Mouse (Mus musculus): ENCODE results near the gene Rnf224. TPM values are rescaled to one million over a fixed set of nuclear protein-coding genes. Genes with fewer than 3 reads are reported as not detected.

Rnf224 gene
- polyA plus RNA-seq, 1 experiment from 2014 or later: 0.58 TPM

DNA sequence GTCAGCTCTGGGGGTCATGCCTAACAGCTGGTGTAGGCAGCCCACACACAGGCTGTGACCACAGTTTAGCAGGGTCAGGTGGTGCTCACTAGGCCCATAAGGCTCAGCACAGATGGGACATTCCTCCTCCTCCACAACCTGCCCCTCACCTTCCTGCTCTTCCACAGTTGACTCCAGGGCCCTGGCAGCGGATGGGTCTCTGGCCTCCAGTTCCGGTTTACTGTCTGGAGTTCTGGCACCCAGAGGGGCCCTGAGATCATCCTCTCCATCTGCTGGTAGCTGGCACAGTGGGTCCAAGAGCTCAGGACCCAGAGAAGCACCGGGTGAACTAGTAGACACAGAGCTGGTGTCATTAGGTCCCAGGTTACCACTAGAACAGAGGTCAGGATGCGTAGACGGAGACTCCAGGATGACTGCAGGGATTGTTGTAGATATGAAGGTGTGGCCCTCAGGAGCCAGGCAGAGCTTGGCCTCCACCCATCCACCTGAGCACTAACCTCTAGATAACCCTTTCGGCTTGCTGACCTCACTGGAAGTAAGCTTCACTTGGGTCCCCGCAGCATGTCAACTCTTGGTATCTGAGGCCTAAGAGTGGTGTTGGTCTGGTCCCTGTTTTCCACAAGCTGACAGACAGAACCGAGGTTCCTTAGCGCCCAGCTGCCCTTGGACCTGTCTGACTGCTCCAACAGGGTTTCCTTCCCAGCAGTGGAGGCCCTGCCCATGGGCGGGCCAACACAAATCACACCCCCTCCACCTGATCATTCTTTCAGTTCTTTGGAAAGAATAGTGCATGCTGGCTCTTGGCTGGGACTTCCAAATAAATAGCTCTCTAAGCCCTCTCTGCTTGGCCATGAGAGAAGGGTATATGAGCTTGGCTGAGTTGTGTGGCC, 9.8 kb upstream of the Rnf224 start, which contains the start of gene AL732309.1:
Gene AL732309.1 (minus strand): TSS at position 681 of the 890 bp plus-strand sequence.
- Histone ChIP-seq H3K9me3 (no peaks in the 10 kb centered on the region), H3K27ac (no peak within 1 kb of the TSS; the same call in 1 of the 2 replicates), H3K27me3 (peaks cover 26% of the 10 kb centered on the region), H3K36me3 (peaks cover 47% of the 10 kb centered on the region), H3K4me2 (no peak within 1 kb of the TSS), H3K4me1 (peaks cover 15% of the 10 kb centered on the region), H3K4me3 (no peak within 1 kb of the TSS), H3K9ac (no peak within 1 kb of the TSS)
- no peak for ATAC-seq (ENCODE audit: insufficient number of reproducible peaks, low FRiP score, low TSS enrichment, low read depth)
- 83% methylated on average over 10 of the region's 10 CpGs for WGBS

- WGBS: 84% methylated on average over 4 of the region's 4 CpGs
- Histone ChIP-seq H3K27me3 (peaks cover 35% of the 10 kb centered on the region), H3K4me3 (no peak overlapping the region), H3K27ac (no peak overlapping the region), H3K9ac (no peak overlapping the region), H3K4me2 (no peak overlapping the region), H3K9me3 (no peaks in the 10 kb centered on the region), H3K36me3 (peaks cover 29% of the 10 kb centered on the region), H3K4me1 (peaks cover 28% of the 10 kb centered on the region)
- ATAC-seq (ENCODE audit: insufficient number of reproducible peaks, low FRiP score, low TSS enrichment, low read depth): no peak
Measured at GRCm38 (mm10) chr2:25244144-25244543, 7.6 kb upstream of the Rnf224 start.

GRCm38 (mm10) chr2:25243342-25243741, 6.8 kb upstream of the Rnf224 start:
- peaks cover 28% of the 10 kb centered on the region for H3K4me1 ChIP-seq
- peaks cover 35% of the 10 kb centered on the region for H3K27me3 ChIP-seq
- H3K4me2 ChIP-seq: no peak overlapping the region
- no peak overlapping the region for H3K4me3 ChIP-seq
- H3K36me3 ChIP-seq: peaks cover 21% of the 10 kb centered on the region
- H3K27ac ChIP-seq: no peak overlapping the region
- ATAC-seq (ENCODE audit: insufficient number of reproducible peaks, low FRiP score, low TSS enrichment, low read depth): no peak
- H3K9me3 ChIP-seq: no peaks in the 10 kb centered on the region
- 75% methylated on average over 8 of the region's 8 CpGs for WGBS
- no peak overlapping the region for H3K9ac ChIP-seq

- peaks cover 35% of the 10 kb centered on the region for H3K27me3 ChIP-seq
- H3K4me2 ChIP-seq: peak within 1 kb of the TSS; percentile 97
- peak within 1 kb of the TSS; percentile 37; the same call in 1 of the 2 replicates for H3K9ac ChIP-seq
- peaks cover 11% of the 10 kb centered on the region for H3K36me3 ChIP-seq
- WGBS: under 1% methylated on average over 40 of the region's 59 CpGs
- peak within 1 kb of the TSS; percentile 53 for H3K4me3 ChIP-seq
- ATAC-seq (ENCODE audit: insufficient number of reproducible peaks, low FRiP score, low TSS enrichment, low read depth): no peak
- peaks cover 28% of the 10 kb centered on the region for H3K4me1 ChIP-seq
- H3K9me3 ChIP-seq: no peaks in the 10 kb centered on the region
- H3K27ac ChIP-seq: peak within 1 kb of the TSS; percentile 73
Measured at GRCm38 (mm10) chr2:25242101-25242506, 5.5 kb upstream of the Rnf224 start, which contains the start of the genes Rnf208 and Cysrt1. Gene Rnf208, plus strand, starts transcription at chr2:25242255. Gene Cysrt1, minus strand, starts transcription at chr2:25242452.

GRCm38 (mm10) chr2:25241438-25241775, 4.8 kb upstream of the Rnf224 start:
- peaks cover 36% of the 10 kb centered on the region for H3K27me3 ChIP-seq
- 14% methylated on average over 6 of the region's 6 CpGs for WGBS
- peak overlapping the region; percentile 97 for H3K4me2 ChIP-seq
- H3K27ac ChIP-seq: no peak overlapping the region; the same call in 1 of the 2 replicates
- H3K4me1 ChIP-seq: peaks cover 28% of the 10 kb centered on the region
- ATAC-seq (ENCODE audit: insufficient number of reproducible peaks, low FRiP score, low TSS enrichment, low read depth): no peak
- H3K4me3 ChIP-seq: peak overlapping the region; percentile 53
- no peak overlapping the region for H3K9ac ChIP-seq
- no peaks in the 10 kb centered on the region for H3K9me3 ChIP-seq
- H3K36me3 ChIP-seq: peaks cover 10% of the 10 kb centered on the region

- H3K9me3 ChIP-seq: no peaks in the 10 kb centered on the region
- H3K4me1 ChIP-seq: peaks cover 28% of the 10 kb centered on the region
- 0 out of 2 replicates have a peak overlapping the region, but pooled peaks have one; percentile 21 for H3K9ac ChIP-seq
- H3K4me3 ChIP-seq: peak overlapping the region; percentile 53
- H3K4me2 ChIP-seq: peak overlapping the region; percentile 97
- peaks cover 42% of the 10 kb centered on the region for H3K27me3 ChIP-seq
- peak overlapping the region; percentile 73 for H3K27ac ChIP-seq
- WGBS: 1% methylated on average over 29 of the region's 29 CpGs
- peaks cover 5% of the 10 kb centered on the region for H3K36me3 ChIP-seq
- peak; percentile 79 for ATAC-seq (ENCODE audit: insufficient number of reproducible peaks, low FRiP score, low TSS enrichment, low read depth)
Measured at GRCm38 (mm10) chr2:25240723-25241437, 4.3 kb upstream of the Rnf224 start.

GRCm38 (mm10) chr2:25240310-25240709, 3.7 kb upstream of the Rnf224 start:
- H3K27ac ChIP-seq: peak overlapping the region; percentile 73
- no peak for ATAC-seq (ENCODE audit: insufficient number of reproducible peaks, low FRiP score, low TSS enrichment, low read depth)

DNA sequence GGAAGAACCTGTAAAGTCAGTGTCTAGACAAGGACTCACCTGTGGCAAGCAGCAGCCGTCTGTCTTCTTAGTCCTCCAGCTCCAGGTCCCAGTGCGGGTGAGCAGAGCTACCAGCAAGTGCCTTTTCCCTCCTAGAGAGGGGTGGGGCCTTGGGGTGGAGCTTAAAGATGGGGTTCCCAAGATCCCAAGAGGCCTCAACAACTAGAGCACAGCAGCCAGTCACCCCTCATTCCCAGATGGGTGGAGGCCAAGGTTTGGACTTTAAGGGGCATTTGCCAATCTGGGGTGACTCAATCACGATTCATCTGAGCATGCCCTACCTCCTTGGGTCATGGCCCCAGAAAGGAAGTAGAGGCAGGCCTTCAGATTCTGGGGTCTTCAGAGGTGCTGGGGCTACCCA, 3.2 kb upstream of the Rnf224 start:
- Histone ChIP-seq H3K4me2 (no peak overlapping the region), H3K36me3 (no peaks in the 10 kb centered on the region), H3K9me3 (no peaks in the 10 kb centered on the region), H3K4me1 (peaks cover 28% of the 10 kb centered on the region), H3K27ac (no peak overlapping the region), H3K27me3 (peaks cover 49% of the 10 kb centered on the region), H3K9ac (no peak overlapping the region), H3K4me3 (0 out of 2 replicates have a peak overlapping the region, but pooled peaks have one; percentile 7)
- no peak for ATAC-seq (ENCODE audit: insufficient number of reproducible peaks, low FRiP score, low TSS enrichment, low read depth)
- 80% methylated on average over 3 of the region's 3 CpGs for WGBS

More at GRCm38 (mm10) chr2:25240310-25240709, 3.7 kb upstream of the Rnf224 start:
- H3K9me3 ChIP-seq: no peaks in the 10 kb centered on the region
- H3K4me1 ChIP-seq: peaks cover 28% of the 10 kb centered on the region
- H3K4me2 ChIP-seq: peak overlapping the region; percentile 97
- peaks cover 47% of the 10 kb centered on the region for H3K27me3 ChIP-seq
- WGBS: 53% methylated on average over 8 of the region's 8 CpGs
- peaks cover 3% of the 10 kb centered on the region; the same call in 1 of the 2 replicates for H3K36me3 ChIP-seq
- H3K4me3 ChIP-seq: peak overlapping the region; percentile 53
- 0 out of 2 replicates have a peak overlapping the region, but pooled peaks have one; percentile 21 for H3K9ac ChIP-seq

GRCm38 (mm10) chr2:25238106-25238505, 1.5 kb upstream of the Rnf224 start:
- no peak overlapping the region for H3K4me3 ChIP-seq
- H3K36me3 ChIP-seq: no peaks in the 10 kb centered on the region

GRCm38 (mm10) chr2:25237522-25237921, 935 bp upstream of the Rnf224 start:
- Histone ChIP-seq H3K9ac (no peak overlapping the region), H3K36me3 (no peaks in the 10 kb centered on the region), H3K4me2 (no peak overlapping the region), H3K27me3 (peaks cover 48% of the 10 kb centered on the region), H3K4me3 (no peak overlapping the region), H3K27ac (no peak overlapping the region; the same call in 1 of the 2 replicates), H3K4me1 (peaks cover 24% of the 10 kb centered on the region), H3K9me3 (no peaks in the 10 kb centered on the region)
- WGBS: 62% methylated on average over 4 of the region's 4 CpGs
- no peak for ATAC-seq (ENCODE audit: insufficient number of reproducible peaks, low FRiP score, low TSS enrichment, low read depth)

More at GRCm38 (mm10) chr2:25238106-25238505, 1.5 kb upstream of the Rnf224 start:
- Histone ChIP-seq H3K9me3 (no peaks in the 10 kb centered on the region), H3K4me1 (peaks cover 28% of the 10 kb centered on the region), H3K27ac (no peak overlapping the region), H3K27me3 (peaks cover 49% of the 10 kb centered on the region), H3K4me2 (no peak overlapping the region), H3K9ac (no peak overlapping the region)
- no peak for ATAC-seq (ENCODE audit: insufficient number of reproducible peaks, low FRiP score, low TSS enrichment, low read depth)

DNA sequence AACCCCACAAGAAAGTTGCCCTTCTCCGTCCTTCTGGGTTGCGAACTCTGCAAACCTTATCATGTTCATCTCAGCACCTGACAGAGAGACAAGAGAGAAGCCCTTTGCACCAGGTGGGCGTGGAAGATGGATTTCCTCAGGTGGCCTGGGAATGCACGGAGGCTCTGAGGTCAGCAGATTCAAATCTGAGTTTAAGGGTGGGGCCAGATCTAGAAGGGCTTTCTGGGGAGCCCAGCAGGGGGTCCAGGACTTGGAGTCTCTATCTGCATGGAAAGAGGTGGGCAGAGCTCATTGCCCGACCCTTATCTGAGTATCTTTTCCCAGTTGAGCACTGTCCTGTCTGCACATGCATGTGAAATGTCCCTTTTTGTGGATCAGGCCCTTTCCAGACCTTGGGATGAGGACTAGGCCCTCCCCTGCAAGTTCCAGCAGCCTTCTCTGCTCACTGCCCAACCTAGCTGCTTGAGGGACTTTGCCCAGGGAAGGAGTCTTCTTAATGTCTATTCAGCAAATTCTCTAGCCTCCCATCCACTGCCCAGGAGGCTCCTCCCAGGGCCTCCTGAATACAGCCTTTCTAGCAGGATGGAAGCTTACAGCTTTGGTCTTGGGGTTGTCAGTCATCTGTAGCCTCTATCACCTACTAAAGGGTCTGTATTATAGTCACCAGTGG, 1.9 kb downstream of the Rnf224 start:
- Histone ChIP-seq H3K9ac (no peak overlapping the region), H3K27ac (no peak overlapping the region), H3K4me1 (no peaks in the 10 kb centered on the region), H3K27me3 (peaks cover 48% of the 10 kb centered on the region), H3K9me3 (no peaks in the 10 kb centered on the region), H3K4me2 (no peak overlapping the region), H3K4me3 (no peak overlapping the region), H3K36me3 (no peaks in the 10 kb centered on the region)
- no peak for ATAC-seq (ENCODE audit: insufficient number of reproducible peaks, low FRiP score, low TSS enrichment, low read depth)
- 64% methylated on average over 5 of the region's 5 CpGs for WGBS
